Mouse (Mus musculus): ENCODE measurements around the gene Arhgap19. TPM values are rescaled to one million over a fixed set of nuclear protein-coding genes. Genes with fewer than 3 reads are reported as not detected.

Gene Arhgap19
- total RNA-seq, 2 experiments from 2014 or later = 9.5 to 10.2 TPM

DNA sequence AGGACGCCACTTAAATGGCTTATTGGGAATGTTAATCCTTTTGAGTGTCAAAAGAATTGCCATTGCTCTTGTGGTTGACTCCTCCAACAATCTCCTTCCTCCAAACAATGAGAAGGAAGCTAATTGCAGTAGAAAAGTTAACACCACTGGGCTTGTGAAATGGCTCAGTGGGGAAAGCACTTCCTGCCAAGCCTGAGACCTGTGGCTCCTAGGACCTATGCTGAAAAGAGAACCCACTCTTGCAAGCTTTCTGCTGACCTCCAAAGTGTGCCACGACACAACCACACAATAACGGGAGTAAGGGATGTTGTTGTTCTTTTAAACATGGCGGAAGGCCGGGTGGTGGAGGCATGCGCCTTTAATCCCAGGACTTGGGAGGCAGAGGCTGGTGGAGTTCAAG is 4.3 kb downstream of the Arhgap19 start:
- DNase-seq = no peak

DNA sequence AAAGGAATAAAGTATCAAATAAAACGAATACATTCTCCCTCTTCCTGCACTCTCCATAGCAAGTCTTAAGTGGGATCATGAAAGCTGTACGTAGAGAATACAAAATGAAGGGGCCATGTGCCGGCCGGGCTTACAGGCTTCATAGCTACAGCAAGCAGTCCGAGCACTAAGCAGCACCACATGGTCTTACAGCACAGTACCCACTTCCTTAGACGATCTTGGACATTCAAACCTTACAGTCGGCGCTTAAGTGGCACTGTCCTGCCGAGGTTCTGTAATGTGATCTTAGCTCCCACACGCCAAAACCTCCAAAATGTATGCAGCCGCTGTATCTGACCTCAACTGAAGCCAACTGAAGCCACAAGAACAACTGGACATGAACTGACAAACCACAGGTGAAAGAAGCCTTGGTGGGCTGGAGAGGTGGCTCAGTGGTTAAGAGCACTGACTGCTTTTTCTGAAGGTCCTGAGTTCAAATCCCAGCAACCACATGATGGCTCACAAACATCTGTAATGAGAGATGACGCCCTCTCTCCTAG is 5.0 kb downstream of the Arhgap19 start:
- no peak for DNase-seq

DNA sequence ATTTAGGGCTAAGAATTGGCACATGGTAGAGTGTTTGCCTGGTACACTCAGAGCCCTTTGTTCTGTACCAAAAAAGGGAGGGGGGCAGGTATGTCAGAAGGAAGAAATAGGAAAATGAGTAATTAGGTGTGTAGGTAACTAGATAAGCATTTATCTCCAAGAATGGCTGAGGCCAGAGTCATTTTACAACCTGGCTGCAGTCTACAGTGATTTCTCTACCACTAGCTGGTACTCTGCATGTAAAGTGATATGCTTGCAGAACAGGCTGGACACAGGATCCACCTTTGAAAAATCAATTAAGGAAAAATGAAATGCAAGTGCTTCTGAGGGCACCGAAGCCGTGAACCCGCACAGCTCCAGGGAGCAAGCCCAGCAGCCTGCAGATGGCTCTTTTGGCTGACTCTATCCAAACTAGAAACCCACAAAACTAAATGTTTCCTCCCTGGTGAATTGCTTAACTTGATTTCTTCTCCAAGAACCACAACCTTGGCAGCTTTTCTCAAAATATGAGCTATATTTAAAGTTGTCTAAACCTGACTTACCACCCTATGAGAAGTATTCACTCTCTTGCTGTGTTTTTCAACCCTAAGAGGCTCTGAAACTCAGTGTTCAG is 5.6 kb downstream of the Arhgap19 start:
- no peak for DNase-seq

DNA sequence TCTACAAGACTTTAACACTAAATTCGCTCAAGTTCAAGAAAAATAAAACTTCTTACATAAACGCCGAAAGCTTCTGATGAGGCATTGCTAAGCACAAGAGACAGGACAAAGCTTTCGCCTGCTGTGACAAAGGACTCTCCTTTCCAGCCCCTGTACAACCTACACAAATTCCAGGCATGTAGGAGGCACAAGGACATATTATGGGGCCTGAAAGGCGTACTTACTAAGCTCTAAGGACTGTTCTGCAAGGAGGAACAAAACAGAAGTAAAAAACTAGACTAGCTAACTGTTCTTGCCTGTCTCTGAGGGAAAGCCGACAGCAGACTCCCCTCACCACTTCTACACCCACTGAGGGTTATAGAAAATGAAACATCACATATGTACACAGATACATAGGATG is 6.9 kb downstream of the Arhgap19 start:
- no peak for DNase-seq

DNA sequence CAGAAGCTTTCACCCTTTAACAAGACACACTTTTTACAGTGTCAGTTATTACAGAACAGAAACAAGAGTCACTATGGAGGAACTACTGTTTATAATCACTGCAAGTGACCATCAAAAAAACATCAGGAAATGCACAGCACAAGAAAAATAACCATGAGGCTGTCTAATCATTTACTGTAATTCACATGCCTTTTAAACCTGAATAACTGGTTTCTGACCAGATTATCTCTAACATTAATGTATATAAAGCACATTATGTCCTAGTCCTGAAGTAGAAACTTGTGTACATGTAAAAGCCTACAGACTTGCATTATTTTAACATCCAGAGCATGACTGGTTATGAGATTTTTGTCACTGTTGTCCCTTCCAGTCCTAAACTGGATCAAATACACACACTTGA is 7.8 kb downstream of the Arhgap19 start:
- DNase-seq = no peak

DNA sequence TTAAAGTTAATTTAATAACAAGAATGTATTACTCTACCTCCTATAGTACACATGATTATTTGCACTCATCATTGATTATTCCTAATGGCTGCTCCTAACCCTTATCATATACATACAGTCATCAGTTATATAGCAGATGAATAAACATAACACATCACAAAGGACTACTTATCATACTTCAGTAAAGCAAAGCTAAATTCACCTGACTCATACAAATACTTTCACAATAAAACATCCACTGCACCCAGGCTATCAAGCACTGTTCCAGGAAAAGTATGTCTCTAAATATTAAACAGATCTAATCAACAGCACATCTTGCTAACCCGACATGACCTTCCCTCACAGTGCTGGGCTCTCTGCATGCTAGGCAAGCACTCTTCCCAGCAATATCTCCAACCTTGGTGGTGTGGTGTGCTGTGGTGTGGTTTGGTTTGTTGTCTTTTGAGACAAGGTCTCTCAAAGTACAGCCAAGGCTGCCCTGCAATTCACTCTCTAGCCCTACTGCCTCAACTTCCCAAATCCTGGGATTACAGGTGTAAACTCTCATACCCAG is 8.8 kb downstream of the Arhgap19 start:
- no peak for DNase-seq

DNA sequence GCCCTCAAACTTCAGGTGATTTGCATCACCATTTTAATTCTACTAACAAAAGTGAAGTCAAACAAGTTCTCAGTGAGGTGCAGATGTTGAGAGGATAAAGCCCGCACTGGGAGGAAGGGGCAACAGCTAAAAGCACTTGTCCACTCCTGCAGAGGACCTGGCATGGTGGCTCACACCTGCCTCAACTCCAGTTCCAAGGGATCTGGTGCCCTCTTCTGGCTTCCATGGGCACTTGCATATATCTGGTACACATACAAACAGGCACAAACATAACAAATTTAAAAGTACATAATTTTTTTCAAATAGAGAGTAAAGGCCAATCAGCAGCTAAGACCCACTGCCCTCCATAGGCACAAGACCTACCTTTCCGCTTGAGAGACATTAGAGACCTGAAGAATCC is 10.5 kb downstream of the Arhgap19 start:
- no peak for DNase-seq

DNA sequence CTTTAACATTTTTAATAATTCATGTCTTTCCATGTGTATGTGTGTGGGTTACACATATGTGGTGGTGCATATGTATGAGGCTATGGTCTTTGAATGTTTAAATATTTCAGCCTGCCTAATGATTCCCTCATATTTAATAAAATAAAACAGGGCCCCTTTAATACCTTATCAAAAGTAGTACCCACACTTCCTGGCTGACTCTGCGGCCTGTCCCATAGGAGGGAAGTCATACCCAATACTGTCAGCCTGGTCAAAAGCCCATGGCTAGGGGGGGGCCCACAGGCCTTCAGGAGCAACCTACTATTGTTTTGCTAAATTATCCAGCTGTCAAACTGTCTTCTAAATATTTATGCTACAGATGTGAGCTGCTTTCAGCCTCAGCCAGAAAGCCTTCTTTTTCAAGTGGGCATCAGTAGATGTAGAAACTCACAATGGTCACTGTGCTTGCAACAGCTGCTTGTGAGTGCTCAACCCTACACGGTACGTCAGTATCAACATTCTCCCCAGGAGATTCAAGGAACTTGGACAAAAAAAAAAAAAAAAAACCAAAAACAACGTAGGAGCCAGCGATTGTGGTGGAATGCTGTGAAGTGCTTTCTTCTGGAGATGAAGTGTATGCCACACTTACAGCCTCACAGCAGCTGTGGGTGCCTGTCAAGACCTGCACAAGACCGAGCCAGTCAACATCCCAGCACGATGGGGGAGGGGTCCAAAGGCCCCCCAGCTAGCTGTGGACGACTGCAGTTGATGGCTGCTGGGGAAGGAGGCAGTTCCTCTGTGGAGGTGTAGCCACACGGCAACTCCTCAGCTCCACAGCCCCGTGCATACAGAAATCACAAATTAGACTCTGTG is 12.5 kb downstream of the Arhgap19 start:
- no peak for DNase-seq

DNA sequence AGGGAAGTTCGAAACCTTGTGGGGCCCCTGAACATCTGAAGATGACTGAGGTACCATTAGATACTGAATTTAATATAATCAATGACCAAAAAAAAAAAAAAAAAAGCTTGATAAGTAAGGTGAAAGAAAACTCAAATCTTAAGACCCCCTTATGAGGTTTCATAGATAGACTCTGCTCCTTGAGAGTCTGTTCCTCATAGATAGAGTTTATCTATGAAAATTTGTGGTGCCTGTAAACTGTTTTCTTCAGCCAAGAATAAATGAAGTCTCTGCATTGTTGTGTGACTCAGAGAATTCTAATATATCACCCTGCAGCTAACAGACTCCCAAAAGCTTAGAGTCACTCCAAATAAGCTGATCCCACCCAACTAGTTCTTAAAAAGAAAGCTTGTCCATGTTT is 15.0 kb downstream of the Arhgap19 start:
- no peak for DNase-seq

DNA sequence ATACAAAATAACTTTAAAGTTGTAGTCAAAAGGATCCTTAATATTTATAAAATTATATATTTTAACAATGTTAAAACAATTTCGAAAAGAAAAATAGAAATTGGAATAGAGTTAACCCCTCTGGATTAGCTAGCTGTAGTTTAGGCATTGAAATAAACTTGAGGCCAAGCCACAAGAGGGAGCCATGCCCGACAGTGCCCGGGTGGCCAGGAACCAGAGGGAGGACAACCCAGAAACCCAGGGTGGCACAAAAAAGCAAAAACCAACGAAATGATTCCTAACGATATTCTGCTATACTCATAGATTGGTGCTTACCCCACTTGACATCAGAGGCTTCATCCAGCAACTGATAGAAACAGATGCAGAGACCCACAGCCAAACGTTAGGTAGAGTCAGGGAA is 24.3 kb downstream of the Arhgap19 start:
- peak; percentile 18 for DNase-seq

DNA sequence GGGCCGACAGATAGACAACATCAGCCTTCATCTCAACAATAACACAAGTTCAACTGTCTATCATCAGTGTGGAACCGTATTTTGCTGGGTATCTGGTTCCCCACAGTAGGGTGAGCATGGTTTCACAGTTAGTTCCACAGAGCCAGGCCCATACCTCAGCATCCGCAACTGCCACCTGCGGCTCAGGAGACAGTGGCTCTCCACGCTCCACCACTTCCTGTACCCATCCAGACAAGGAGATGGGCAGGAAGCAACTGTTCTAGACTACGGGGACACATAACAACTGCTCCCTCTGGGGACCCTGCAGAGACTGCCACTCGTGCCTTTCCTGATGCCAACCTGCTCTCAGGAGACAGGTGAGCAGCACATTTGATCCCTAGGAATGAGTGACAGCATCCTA is 33.1 kb downstream of the Arhgap19 start:
- DNase-seq = no peak

DNA sequence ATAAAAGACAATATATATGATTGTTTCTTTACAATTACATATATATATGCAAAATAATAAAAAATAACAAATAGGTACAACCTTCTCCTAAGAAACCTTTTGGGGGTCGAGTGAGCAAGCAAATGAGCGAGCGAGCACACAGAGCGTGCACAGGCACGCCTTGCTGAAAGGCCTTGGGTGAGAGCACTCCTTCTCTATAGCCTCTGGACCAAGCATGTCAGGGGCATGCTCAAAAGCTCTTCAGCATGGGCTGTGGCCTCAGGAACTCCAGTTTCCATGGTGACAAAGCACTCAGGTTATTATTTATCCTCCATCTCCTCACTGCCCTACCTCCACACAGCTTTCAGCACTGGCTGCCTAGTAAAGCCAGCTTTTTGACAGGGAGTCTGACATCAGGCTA is 35.2 kb downstream of the Arhgap19 start:
- no peak for DNase-seq

DNA sequence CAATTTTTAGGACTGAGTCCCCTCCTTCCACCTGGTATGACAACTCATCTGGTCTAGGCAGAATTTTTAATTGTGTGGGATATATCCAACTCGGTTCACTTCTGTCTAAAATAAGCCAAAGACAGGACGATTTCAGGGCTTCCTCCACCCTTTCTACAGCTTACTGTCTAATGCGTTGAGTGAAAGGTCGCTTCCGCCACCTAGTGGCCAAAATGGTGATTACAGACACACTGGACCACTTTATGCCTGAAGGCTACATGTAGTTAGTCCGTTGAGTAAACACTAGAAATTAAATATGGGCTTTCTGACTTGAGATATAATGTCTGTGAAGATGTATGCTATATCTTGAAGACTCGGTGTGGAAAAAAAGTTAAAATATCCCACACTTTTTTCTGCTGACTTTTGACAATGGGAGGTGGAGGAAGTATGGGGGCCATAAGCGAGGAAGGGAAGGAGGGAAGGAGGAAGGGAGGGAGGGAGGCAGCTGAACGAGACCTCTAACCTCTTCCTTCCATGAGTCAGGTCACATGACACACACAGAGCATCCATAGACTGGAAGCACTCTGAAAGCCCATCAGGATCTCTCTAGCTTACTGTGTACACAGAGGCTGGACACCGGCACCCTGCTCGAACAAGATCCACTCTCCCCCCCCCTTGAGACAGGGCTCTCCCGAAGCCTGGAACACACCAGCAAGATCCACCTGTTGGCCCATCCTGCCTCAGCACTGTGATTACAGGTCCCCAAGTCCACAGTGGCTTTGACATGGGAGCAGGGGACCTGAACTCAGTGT is 37.8 kb downstream of the Arhgap19 start:
- DNase-seq = peak; percentile 93

DNA sequence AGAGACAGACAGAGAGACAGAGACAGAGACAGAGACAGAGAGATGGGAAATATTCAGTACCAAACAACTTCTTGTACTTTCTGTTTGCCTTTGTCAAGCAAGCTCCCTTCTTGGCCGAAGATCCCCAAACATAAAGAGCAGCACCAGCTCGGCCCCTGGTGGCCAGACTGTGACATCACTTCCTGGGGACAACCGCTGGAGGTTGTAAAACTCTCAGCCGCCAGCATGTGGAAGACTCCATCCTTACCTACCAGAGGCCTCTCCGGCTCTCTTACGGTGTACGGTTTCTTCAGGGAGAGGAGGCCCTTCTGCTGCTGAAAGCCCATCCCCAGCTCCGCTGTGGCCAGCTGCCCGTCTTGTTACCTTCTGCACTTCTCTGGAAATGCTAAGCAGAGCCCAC is 40.3 kb downstream of the Arhgap19 start:
- peak; percentile 54 for DNase-seq

DNA sequence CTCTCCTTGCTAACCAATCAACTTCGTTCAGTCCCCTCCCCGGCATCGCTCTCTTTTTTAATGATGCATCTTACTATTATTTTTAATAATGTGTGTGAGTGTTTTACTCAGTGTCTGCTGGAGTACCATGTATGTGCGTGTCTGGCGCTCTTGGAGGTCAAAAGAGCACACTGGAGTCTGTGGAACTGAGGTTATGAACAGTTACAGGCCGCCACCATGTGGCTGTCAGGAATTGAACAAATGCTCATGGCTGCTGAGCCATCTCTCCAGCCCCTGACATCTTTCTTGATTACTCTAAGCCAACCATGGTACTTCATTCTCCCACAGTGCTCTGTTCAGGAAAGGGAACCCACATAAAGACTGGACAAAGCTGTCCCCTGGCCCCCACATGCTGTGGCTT is 42.1 kb downstream of the Arhgap19 start:
- no peak for DNase-seq

DNA sequence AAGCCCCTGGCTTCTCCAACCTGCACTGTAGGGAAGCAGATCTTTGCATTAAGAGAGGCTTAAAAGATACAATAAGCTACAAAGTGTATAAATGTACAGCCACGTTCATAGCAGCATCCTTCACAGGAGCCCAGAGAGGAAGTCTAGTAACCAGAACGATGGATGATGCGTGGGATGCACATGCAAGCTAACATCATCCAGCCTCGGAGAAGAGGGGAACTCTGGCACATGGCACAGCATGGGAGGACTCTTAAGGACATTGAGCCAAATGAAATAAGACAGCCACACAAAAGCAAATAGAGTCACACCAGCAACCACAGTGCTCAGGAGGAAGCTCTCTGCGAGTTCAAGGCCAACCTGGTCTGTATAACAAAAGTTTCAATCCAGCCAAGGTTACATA is 42.6 kb downstream of the Arhgap19 start:
- DNase-seq = no peak

DNA sequence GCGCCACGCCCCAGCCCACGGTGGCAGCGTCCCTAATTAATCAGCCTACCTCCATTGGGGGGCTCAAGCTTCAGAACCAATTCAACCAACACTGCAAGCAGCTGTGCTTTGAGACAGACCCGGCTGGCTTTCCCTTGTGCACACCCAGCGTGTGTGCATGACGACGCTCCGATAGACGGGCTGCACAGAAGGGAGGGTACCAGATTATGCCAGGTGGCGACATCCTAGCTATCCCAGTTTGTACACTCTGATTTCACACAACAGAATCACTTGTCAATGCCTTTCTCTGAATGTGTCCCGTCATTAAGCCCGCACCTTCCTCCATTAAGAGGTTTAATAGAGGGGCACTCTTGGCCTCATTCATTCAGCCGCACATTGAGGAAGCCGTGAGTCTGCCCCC is 47.1 kb downstream of the Arhgap19 start:
- DNase-seq = no peak

DNA sequence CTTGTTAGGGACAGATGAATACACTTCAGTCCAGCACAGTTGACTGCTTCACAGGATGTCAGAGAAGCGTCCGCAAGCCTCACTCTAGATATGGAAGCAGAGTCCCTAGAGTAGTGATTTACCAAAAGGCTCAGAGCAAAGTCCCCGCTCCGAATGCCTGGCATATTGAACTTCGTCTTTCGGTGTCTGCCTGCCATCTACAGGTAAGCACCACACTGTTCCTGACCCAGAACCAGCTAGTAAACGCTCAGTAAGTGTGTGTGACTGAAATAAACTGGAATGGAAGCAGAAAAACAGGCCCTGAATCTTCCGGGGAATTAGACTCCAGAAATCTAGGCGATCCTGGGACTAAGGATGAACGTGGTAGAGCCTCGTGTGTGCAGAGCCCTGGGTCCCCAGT is 49.9 kb downstream of the Arhgap19 start:
- no peak for DNase-seq

DNA sequence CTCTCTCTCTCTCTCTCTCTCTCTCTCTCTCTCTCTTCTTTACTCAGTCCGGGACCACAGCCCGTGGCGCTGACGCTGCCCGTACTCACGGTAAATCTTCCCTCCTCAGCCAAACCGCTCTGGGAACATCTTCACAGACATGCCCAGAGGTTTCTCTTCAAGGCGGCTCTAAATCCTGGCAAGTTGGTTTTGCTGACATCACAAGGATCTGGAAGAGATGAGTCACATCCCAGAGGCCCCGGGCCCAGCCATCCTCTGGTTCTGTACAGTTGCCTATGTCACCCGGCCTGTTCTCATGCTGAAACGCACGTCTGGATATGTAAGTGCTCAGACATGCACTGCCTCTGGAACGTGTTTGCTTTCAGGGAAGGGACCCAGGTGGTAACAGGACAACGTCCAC is 54.4 kb downstream of the Arhgap19 start:
- no peak for DNase-seq

DNA sequence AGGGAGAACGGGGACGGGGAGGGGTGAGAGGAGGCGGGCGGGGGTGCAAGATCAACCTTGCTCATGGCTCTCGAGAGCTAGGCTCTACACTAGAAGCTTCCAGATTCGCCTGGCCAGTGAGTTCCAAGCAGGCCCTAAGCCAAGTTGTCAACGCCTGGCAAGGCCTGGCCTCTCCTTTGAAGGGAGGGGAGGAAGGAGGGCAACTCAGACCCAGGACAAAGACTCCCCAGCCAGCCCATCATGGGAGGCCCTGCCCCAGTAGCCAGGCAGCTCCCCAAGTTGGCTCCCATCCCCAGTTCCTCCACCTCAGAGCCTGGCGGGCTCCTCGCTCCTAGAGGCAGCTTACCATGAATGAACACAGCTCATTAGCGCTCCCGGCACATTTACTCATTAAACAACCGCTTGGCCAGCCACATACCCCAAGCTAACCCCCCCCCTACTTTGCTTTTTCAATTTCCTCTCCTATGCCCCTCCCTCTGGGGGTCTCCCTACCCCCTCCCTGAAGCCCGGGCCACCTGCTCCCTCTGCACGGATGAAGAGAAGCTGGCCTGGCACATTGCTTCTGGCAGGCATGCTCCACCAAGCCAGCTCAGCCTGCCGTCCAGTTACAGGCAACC is 55.8 kb downstream of the Arhgap19 start:
- DNase-seq = peak; percentile 19

DNA sequence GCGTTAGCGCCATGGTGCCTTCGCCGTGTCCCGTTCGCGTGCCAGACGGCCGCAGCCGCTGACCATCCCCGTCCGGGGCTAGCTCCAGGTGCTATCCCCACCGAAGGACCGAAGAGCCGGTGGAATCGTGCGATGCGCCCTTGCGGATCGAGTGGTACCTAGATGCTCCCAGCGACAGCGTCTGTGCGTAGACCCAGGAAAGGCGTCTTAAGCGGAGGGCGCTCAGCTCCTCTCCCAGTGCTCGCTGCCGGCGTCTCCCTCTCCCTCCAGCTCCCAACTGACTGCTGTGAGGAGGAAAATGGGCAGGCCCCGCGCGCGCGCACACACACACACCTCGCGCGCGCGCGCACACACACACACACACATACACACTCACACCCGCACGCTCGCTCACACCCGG is 58.5 kb downstream of the Arhgap19 start, which contains the start of gene Slit1:
Gene Slit1, minus strand, starts transcription at position 270 of the 400 bp plus-strand sequence.
- no peak for DNase-seq

DNA sequence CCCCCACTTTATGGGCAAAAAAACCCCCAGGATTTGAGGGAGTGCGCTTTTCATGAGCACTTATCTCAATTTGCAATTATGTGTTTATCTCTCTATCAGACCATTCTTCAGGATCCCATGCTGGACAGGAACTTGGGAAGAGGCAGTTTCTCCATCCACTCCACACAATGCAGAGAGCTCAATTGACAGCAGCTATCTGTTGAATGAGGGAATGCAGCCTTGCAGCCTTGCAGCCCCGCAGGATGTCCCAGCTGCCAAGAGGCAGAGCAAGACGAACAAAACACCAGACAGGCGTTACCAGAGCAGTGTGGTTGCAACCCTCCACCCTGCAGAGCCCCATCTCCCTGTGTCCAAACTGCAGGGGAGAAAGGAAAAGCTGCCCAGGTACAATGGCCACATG is 63.0 kb downstream of the Arhgap19 start:
- no peak for DNase-seq
